Mouse (Mus musculus): ENCODE data around the gene Cxcl1.

GRCm38 (mm10) chr5:90903339-90904020, 12.4 kb downstream of the Cxcl1 start, which contains the start of gene Cxcl2:
- no peak for TF ChIP-seq TBP (IDR thresholded peaks at IDR 0.05; ENCODE audit: low read depth, low read length)
- no peak for TF ChIP-seq SMC3 (IDR thresholded peaks at IDR 0.05; ENCODE audit: low read depth, low read length)
- no peak for TF ChIP-seq NRF1 (IDR thresholded peaks at IDR 0.05; ENCODE audit: insufficient read depth, low read depth, low read length, poor library complexity, severe bottlenecking)
- no peak for TF ChIP-seq CTCF (IDR thresholded peaks at IDR 0.05 in 2 of 3, conservative IDR thresholded peaks at IDR 0.05 in 1 of 3; ENCODE audit: control insufficient read depth in 1 of 3, insufficient read depth in 1 of 3, low read depth in 2 of 3, low read length in 3 of 3, poor library complexity in 1 of 3, severe bottlenecking in 1 of 3)
- no peak for TF ChIP-seq POLR2A (IDR thresholded peaks at IDR 0.05; ENCODE audit: control insufficient read depth in 1 of 2, insufficient read depth in 1 of 2, low read depth in 1 of 2, low read length in 2 of 2, poor library complexity in 1 of 2)
- no peak for TF ChIP-seq EP300 (IDR thresholded peaks at IDR 0.05; ENCODE audit: low read depth in 1 of 2, low read length in 2 of 2)
- TF ChIP-seq ZC3H11A (IDR thresholded peaks at IDR 0.05; ENCODE audit: low read depth, low read length): no peak
- TF ChIP-seq MEF2A (IDR thresholded peaks at IDR 0.05; ENCODE audit: extremely low read depth, insufficient replicate concordance, low read depth, low read length, poor library complexity, severe bottlenecking): no peak
- TF ChIP-seq USF2 (IDR thresholded peaks at IDR 0.05; ENCODE audit: borderline replicate concordance in 1 of 2, insufficient read depth in 1 of 2, low read depth in 1 of 2, low read length in 2 of 2): no peak
- TF ChIP-seq MAFK (IDR thresholded peaks at IDR 0.05; ENCODE audit: borderline replicate concordance, low read depth, low read length): no peak
- TF ChIP-seq USF1 (IDR thresholded peaks at IDR 0.05; ENCODE audit: low read depth, low read length): no peak
- no peak for TF ChIP-seq E2F4 (IDR thresholded peaks at IDR 0.05; ENCODE audit: borderline replicate concordance, low read depth, low read length)
- no peak for TF ChIP-seq UBTF (IDR thresholded peaks at IDR 0.05; ENCODE audit: borderline replicate concordance, insufficient read depth, low read depth, low read length)
- TF ChIP-seq TAL1 (IDR thresholded peaks at IDR 0.05; ENCODE audit: low read length): no peak

Data from MEL (cell line).